Mouse (Mus musculus): Measurements from ENCODE around the gene D6Ertd527e. TPM values are rescaled to one million over a fixed set of nuclear protein-coding genes. Genes with fewer than 3 reads are reported as not detected.

Gene D6Ertd527e
- polyA plus RNA-seq, 1 experiment from 2014 or later = 0.18 TPM

DNA sequence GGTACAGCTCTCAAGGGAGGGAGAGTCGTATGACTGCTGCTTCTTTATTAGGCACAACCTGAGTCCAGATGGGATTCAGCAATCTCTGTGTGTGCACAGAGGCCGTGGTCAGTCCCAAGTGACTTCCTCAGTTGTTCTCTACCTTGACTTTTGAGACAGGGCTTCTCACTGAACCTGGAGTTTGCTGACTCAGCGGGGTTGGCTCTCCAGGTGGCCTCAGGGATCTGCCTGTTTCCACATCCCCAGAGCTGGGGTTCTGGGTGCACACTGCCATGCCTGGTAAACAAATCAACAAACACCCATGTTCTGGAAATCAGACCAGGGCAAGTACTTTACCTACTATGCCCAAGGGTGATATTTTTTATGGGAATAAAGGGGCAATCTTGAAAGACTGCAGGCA is 49.3 kb downstream of the D6Ertd527e start:
- no peak overlapping the region for H3K4me2 ChIP-seq
- H3K9ac ChIP-seq (replicated peaks) = no peak overlapping the region
- H3K27ac ChIP-seq (replicated peaks) = no peak overlapping the region
- 92% methylated on average over 3 of the region's 3 CpGs for WGBS
- H3K9me3 ChIP-seq (replicated peaks) = no peaks in the 10 kb centered on the region
- H3K27me3 ChIP-seq (replicated peaks) = no peaks in the 10 kb centered on the region
- no peak for ATAC-seq (ENCODE audit: low FRiP score)
- no peaks in the 10 kb centered on the region for H3K36me3 ChIP-seq
- H3K4me1 ChIP-seq = no peaks in the 10 kb centered on the region
- no peak overlapping the region for H3K4me3 ChIP-seq (replicated peaks)

DNA sequence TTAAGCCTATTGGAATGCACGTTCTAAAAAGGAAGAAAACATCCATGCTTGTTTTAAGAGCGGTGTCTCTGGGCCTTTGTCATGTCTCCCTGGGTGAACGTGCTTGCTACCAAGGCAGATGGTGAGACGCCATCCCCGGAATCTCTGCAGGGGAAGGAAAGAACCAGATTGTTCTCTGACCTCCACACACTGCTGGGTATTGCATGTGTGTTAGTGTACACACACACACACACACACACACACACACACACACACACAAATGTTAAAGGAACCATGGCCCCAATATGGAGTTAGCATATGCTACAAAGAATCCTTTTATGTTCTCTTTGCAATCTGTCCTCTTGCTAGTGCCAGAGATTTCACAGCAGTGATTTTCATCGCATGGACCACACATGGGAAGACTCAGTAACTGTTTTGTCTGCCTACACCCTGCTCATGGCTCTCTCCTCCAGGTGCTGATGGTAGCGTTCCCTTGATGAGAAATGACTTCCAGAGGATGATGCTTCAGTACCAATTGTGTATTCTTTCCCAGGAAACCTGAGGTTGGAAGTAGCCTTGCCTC is 53.6 kb downstream of the D6Ertd527e start:
- no peak overlapping the region for H3K9ac ChIP-seq (replicated peaks)
- H3K4me2 ChIP-seq = no peak overlapping the region
- H3K36me3 ChIP-seq = no peaks in the 10 kb centered on the region
- H3K27ac ChIP-seq (replicated peaks) = no peak overlapping the region
- H3K9me3 ChIP-seq (replicated peaks) = no peaks in the 10 kb centered on the region
- 71% methylated on average over 7 of the region's 7 CpGs for WGBS
- no peak for ATAC-seq (ENCODE audit: low FRiP score)
- 0 out of 2 replicates have a peak, but pooled peaks cover 10% of the 10 kb centered on the region for H3K4me1 ChIP-seq
- H3K27me3 ChIP-seq (replicated peaks) = no peaks in the 10 kb centered on the region
- no peak overlapping the region for H3K4me3 ChIP-seq (replicated peaks)

DNA sequence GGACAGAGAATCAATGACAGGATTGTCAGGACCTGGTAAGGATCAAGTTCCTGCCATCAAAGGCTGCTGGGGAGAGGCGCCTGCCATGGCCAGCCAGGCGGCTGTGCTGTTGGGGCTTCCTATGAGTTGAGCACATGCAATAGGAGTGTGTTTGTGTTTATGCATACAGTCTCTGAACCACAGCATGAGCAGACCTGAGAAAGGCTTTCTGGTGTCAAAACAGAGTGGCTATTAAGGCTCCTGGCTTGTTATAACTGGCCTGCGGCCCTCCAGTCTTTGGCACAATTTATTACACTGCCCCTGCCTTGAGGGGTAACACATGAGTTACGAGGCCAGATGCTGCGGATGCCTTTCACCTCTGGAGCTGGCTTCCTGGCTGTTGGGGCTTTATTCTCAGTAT is 55.6 kb downstream of the D6Ertd527e start:
- H3K9ac ChIP-seq (replicated peaks) = no peak overlapping the region
- no peak for ATAC-seq (ENCODE audit: low FRiP score)
- H3K4me1 ChIP-seq = peaks cover 11% of the 10 kb centered on the region; the same call in 1 of the 2 replicates
- no peak overlapping the region for H3K4me3 ChIP-seq (replicated peaks)
- no peaks in the 10 kb centered on the region for H3K27me3 ChIP-seq (replicated peaks)
- 70% methylated on average over 5 of the region's 5 CpGs for WGBS
- no peak overlapping the region for H3K4me2 ChIP-seq
- no peaks in the 10 kb centered on the region for H3K36me3 ChIP-seq
- H3K27ac ChIP-seq (replicated peaks) = no peak overlapping the region; the same call in 1 of the 2 replicates
- H3K9me3 ChIP-seq (replicated peaks) = no peaks in the 10 kb centered on the region

DNA sequence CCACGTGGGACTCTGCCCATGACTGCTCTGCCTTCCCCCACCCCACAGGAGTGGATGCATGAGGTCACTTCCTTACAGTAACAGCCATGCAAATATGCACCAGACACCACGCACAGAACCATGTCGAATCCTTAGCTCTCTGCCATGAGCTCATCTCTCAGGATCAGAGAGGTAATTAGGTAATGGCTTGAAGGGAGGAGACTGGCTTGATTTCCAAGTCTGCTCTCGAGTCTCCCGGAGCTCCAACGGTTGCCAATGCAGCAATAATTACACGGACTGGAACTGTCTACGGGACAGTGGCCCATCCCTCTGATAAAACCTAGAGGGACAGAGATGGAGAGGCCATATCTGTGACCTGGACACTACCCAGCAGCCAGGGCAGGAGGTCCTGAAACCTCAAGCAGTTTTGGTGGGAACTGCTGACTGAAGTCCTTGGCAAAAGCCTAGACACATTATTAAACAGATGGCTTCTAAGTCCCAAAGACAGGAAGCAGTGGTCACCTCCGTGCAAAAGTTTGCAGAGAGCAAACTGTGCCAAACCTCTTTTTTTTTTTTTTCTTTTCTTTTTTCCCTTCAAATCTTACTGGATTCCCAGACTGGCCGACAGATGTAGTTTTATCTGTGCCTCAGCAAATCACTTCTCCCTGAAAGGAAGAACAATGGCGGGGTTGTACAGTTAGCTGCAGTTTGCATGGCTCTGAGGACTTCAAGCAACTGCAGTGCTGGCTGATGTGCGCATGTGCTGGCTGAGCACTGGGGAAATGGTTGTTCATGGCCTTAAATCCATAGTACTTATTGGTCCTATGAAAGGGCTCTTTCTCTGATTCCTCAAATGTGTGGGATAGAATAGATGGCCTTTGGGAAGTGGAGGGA is 57.1 kb downstream of the D6Ertd527e start:
- no peak overlapping the region for H3K4me3 ChIP-seq (replicated peaks)
- H3K4me1 ChIP-seq = peaks cover 25% of the 10 kb centered on the region
- H3K27ac ChIP-seq (replicated peaks) = no peak overlapping the region; the same call in 1 of the 2 replicates
- H3K36me3 ChIP-seq = no peaks in the 10 kb centered on the region
- H3K4me2 ChIP-seq = no peak overlapping the region
- no peaks in the 10 kb centered on the region for H3K9me3 ChIP-seq (replicated peaks)
- ATAC-seq (ENCODE audit: low FRiP score) = 0 out of 2 replicates have a peak, but pooled peaks have one; percentile 32
- WGBS = 52% methylated on average over 12 of the region's 12 CpGs
- no peak overlapping the region for H3K9ac ChIP-seq (replicated peaks)
- H3K27me3 ChIP-seq (replicated peaks) = no peaks in the 10 kb centered on the region

Other genes starting within 250 kb of the D6Ertd527e start
- 153 and 155 TPM in 2 replicates for gene Nfu1, start 95.5 kb upstream of the D6Ertd527e start, polyA plus RNA-seq (2015; fragmentation: Nextera tagmentation; extraction: Ambion mirVana)
- 19.9 and 20.5 TPM in 2 replicates for gene Gfpt1, start 61.9 kb upstream of the D6Ertd527e start, polyA plus RNA-seq (2015; fragmentation: Nextera tagmentation; extraction: Ambion mirVana)
- 6.4 and 6.7 TPM in 2 replicates for gene Antxr1, start 231.1 kb downstream of the D6Ertd527e start, polyA plus RNA-seq (2015; fragmentation: Nextera tagmentation; extraction: Ambion mirVana)
- gene Gkn1, start 246.2 kb downstream of the D6Ertd527e start, polyA plus RNA-seq (2015; fragmentation: Nextera tagmentation; extraction: Ambion mirVana) = not detected in 2 replicates